Mouse (Mus musculus) frontal cortex, adult (tissue): ENCODE measurements around the gene Nrxn3.

ENCODE experiments used
- ATAC-seq: cut with Nextera tagmentation; 2 replicates; pipeline ENCODE4 v1.9.2; 2017; ENCODE audit warnings: mild to moderate bottlenecking, moderate library complexity, mixed read lengths; ENCODE audit not compliant: low TSS enrichment

The Nrxn3 gene

DNA sequence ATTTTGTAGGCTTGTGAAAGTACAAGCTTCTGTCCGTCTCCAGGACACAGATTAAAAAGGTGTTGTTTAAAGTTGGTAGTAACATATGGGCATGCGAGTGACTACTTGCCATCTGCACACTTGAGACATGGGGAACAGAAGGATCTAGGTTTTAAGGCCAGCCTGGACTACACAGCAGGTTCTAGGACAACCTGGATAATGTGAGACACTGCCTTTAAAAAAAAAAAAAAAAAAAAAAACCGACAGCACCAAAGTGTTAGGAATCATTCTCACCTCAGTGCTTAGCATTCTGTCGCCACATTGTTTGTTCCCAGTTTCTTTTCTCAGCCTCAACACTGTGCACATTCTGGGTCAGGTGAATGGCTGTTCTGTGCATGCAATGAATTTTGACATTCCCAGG lies 985.2 kb downstream of the Nrxn3 start:
- ATAC-seq = 0 out of 2 replicates have a peak, but pooled peaks have one; percentile 25

DNA sequence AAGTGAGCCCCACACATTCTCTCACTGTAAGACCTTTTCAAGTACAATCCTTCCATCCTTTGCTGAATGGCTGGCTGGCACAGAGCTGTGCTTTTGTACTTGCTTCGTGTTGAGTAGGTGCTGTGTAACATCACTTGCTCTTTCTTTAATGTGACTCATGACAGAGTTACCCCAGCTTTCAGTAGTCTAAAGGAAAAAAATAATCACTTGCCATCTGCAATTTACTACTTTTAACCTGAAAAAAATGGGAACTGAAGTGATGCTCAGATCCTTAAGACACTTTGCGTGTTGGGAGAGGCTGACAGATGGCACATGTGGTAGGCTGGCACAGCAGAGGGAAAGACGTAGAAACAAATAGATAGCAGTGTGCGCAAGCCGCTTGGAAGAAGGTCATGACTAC lies 987.8 kb downstream of the Nrxn3 start:
- peak; percentile 93 for ATAC-seq

DNA sequence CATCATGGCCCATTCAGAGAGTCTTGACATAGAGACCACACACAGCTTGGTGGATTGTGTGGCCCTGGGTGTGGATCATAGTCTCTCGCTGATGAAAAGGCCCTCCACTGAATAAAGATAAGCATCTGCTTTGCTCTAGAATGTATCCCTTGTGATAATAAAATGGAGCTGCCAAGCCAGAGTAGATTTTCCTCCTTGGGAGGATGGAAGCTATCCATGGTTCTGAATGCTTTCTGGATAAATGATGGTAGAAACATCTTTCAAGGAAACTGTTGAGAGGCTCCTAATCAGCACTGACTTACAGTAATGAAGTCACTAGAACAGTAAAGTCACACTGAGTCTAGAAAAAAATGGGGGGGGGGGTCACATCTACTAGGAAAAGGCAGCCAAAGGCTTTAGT lies 989.1 kb downstream of the Nrxn3 start:
- no peak for ATAC-seq

DNA sequence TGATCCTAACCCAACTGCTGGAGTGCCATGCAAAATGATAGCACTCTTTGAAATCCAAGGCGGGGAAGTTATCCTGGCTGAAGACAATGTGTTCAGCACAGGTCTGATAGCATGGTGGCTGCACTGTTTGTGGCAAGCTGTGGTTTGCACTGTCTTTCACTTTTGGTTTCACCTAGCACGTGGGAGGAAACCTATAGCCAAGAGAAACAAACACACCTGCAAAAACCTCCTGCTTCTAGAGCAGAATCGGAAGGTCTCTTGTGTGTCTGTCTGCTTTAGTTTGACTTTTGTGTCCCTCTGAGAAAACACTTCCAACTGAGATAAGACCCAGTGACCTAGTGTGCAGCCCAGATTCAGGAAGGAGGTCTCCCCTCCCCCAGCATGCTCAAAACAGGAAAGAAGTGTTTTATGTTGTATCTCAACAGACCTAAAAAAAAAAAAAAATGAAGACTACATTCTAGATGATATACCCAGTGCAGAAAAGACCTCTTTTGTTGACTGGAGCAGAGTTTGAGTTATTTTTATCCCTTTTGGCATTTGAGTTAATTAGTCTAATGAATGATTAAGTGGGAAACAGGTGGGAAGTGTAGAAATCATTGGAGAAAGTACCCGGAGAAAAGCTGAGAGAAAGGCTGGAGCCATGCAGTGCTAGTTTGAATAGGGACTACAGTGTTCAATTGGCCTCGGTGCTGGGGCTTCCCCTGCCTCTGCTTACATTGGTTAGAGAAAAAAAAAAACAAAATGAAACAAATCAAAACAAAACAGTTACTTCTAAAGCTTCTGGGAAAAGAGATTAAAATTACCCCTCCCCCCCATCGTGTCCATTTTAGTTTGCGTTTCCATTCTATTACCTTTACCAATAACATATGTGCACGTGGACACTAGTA lies 996.8 kb downstream of the Nrxn3 start:
- ATAC-seq = no peak

DNA sequence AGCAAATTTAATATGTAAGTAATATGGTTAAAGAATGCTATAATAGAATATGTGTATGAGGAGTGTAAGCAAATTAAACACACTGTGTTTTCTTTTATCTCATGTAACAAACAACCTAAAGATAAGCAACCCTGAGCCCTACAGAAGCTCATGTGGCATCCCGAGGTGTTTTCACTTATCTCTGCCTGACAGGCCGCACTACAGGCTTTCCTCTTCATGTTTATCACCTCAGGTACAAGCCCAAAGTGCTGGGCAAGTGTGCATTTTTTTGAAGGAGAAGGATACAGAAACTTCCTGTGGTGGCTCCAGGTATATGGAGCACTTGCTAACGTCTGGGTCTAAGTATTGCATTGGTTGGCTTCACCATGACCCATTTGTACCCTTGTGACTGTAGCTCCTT lies 998.3 kb downstream of the Nrxn3 start:
- ATAC-seq = no peak

DNA sequence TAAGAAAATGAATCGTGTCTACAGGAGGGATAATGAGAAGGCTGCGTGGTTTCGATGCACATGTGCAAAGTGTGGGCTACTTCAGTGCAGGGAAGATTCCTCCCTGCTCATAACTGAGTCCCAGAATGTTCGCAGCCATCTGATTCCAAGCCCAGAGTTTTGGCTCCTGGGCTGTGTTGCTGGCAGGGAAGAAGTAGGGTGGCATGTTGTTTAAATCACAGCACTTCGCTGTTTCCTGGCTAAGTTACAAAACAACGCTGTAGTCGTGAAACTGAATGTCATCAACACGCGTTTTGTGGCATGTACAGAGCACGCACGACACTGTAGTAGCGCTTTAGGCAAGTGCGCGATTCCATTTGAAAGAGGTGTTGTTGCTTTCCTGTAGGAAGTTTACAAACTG lies 999.8 kb downstream of the Nrxn3 start:
- peak; percentile 87 for ATAC-seq

DNA sequence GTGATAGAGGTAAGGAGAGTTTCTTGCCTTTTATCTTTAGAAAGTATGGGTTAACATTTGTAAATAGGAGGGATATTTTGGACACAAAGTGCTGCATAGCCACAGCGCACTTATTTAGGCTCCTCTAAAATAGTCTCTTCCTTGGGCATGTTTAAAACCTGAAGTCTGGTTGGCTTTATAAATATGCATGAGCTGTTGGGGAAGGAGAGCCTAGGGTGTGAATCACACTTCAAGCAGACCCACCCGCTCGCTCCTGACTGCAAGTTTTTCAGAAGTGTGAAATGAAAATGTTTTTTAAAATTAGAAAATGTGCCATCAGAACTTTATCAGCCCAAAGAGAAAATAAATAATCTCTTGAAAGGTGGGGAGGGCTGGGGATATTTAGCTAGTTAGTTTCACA lies 1001.4 kb downstream of the Nrxn3 start:
- ATAC-seq = peak; percentile 97

DNA sequence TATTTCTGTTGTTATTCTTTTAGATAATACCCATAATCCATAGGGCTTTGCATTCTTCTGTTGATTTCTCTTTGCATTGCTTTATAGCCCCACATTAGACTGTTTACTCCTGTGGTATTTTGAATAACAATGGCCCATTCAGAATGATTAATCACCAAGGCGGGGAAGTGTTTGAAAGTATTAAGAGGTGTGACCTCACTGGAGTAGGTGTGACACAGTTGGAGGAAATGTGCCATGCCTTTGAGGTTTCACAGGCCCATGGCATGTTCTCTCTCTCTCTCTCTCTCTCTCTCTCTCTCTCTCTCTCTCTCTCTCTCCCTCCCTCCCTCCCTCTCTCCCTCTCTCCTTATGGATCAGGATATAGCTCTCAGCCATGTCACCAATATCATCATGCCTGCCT lies 1019.6 kb downstream of the Nrxn3 start:
- no peak for ATAC-seq

DNA sequence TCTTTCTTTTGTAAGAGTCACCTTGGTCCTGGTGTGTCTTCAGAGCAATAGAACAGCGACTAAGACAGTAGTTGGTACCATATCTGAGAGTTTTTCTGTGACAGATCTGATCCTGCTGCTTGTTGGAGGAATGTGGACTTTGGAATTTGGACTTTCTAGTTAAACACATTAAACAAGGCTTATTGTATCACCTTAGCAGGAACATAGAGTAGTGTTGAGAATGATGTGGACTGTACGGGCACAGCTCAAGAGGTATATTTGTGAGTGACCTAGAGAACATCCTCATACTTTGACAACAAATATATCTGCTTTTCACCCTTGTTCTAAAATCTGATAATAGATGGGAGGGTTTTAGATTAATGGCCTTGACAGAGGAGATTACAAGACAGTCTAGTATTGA lies 1020.1 kb downstream of the Nrxn3 start:
- ATAC-seq = no peak

DNA sequence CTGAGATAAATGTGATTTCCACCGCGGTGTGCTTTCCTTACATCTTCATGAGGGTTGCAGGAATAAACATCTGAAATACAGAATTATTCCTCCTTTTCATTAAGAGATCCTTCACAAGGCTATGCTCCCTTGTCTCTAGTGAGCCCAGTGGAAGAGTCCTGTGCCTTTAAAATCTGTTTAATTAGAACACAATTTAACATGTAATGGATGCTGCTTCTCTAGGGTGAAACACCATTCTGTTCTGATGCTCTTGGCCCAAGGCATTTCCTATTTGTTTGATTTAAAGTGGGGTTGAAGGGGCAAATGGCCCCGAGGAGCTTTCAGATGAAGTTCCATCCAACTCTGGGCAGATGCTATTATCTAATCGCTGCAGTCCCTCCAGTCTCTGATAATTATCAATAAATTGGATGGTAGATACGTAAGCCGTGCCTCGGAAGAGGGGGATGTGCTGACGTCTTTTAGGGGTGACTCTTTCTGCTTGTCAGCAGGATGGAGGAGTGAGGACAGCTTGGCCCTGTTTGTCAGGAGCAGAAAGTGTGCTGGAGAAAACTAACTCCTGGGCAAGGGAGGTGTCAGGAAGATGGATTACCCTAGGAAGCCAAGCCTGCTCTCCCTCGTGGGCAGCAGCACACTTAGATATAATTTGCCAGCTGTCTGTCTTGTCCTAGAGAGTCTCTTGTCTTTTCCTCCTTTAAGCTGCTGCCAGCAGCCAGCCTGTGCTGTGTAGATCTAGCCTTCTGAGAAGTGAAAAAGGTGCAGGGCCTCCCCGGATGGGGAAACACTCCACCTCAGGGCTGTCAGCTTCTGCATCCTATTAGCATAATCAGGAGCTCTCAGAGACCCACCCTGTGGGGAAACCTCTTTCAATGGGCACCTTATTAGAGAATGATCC lies 1041.8 kb downstream of the Nrxn3 start:
- ATAC-seq = peak; percentile 67

DNA sequence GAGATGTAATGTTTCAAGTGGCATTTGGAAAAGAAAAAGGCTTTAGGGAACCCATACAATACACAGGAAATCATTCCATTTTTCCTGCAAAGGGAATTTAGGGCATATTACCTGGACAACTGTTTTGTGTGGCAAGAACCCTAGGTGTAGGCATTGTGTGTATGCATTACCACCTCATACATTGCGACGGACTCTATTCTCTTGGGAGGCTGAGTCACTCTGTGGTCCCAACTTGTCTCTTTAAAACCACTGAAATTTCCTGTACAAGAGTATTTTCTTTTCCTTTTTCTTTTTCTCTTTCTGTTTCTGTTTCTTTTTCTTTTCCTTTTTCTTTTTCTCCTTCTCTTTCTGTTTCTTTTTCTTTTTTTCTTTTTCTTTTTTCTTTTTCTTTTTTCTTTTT lies 1042.5 kb downstream of the Nrxn3 start:
- ATAC-seq = no peak

DNA sequence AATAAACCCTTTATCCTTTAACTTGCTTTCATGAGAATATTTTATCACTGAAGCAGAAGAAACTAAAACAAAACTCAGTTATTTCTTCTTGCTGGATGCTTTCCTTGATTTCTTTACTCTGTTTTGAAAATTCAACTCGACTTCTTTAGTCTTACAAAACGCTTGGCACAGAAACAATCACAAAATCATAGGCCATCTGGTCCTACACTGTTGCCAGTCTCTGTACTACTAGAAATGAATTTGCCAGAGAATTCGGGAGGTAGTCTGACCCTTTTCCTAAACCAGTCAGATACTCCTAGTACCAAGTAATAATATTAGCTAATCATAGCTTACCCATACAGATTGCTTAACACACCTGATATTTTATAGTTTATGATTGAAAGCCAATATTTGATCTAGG lies 1066.1 kb downstream of the Nrxn3 start:
- peak; percentile 64 for ATAC-seq

DNA sequence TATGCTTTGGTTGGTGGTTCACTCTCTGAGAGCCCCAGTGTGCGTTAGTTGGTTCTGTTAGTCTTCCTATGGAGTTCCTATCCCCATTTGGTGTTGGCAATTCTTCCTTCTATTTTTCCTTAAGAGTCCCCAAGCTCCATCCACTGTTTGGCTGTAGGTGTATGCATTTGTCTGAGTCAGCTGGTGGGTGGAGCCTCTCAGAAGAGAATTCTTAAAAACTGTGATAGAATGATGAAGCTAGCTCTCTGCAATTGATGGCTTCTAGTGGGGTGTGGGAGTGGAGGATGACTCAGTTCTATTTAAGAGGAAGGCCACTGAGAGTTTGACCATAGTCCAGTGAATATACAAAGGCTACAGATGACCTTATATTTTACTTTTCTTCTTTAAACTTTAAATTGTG lies 1067.3 kb downstream of the Nrxn3 start:
- peak; percentile 48; the same call in 1 of the 2 replicates for ATAC-seq

DNA sequence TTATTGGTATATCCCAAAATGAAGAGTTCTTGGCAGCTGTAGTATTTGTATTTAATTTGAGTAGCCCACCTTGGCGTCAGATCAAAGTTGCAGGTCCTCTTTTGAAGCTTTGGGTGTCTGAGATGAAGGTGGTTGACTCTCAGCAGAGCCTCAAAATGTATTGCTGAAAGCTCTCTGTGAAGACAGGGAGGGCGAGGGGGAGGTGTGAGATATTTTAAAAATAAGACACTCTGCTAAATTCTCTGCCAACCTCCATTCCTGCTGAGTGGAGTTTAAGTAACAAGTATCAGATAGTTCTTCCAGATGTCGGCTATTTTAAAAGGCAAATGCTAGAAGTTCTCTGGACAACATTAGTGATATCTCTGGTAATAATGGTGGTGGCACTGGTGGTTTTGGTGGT lies 1069.2 kb downstream of the Nrxn3 start:
- ATAC-seq = peak; percentile 77

DNA sequence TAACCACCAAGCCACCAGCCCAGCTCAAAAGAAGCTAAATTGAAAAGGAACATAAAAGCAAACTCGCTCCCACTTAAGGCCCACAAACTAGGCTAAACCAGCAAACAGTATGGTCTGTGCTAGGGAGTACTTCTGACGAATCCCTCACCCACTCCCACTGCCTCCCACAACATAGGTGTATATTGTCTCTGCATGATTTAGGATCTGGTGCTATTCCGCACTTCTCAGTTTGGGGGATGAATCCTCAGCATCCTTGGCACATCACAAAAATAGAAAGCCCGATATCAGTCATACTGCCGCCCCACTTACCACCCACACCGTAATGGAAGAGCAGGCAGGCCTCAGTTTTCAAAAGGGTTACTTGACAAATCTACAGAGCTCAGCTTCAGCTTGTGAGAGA lies 1072.1 kb downstream of the Nrxn3 start:
- peak; percentile 54 for ATAC-seq

DNA sequence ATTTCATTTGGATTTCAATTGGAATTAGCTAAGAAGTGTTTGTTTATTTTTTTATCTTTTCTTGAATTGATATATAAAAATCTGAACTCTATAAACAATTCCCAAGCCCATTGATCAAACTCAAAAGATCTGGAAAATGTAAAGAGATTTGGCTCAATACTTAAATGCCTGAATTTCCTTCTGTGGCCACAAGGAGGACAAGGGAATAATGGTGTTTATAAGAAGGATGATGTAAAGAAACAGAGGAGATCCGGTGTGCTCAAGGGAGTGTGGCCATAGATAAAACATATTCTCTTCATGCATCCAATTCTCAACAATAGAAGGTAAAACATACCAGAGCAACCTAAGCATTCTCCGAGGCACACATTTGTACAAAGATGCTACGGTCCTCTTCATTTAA lies 1085.5 kb downstream of the Nrxn3 start:
- no peak for ATAC-seq

DNA sequence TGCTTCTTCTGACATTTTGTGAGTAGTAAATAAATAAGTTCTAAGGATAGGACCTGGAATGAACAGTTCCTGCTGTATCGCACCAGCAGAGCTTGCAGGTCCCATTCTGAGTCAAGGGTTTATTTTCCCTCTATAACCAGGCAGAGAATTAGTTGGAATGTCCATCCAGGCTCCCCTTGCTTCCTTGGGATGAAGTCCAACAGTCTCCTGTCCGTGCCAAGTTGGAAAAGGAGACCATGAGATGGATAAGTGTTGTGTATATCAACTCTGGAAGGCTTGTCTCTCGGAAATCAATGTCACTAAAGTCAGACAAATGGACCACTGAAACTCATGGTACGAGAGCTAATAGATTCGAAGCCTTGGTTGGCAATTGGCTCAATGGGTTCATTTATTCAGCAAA lies 1087.5 kb downstream of the Nrxn3 start:
- ATAC-seq = no peak

DNA sequence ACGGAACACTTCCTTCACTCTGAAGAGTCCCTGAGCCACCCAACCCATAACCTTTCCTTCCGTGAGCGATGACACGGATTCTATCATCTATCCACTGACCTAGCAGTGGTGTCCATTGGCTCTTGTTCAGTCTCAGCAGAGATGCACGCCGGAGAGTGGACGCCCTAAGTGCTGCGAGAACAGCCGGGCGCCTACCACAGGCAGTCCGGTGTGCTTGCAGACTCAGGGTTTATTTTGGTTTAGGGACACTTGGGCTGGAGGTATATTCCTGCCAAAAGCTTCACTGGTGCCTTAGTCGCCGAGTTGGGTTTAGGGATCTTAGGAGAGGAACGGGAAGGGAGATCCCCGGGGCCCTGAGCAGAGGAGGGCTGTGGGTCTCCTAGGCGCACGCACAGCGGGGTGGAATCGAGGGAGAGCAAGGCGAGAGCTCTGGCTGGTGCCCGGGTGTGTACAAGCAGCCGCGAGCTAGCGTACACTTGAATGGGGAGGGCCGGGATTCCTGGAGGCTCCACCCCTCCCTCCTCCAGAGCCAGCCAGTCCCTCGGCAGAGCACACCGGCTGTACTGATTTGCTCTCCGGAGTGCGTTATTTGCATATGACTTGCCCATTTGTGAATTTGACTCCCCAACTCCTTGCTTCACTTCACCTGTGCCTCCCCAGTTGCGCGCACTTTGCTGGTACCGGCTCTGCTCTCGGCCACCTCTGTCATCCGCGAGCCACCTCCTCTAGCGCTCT lies 1089.3 kb downstream of the Nrxn3 start:
- ATAC-seq = peak; percentile 94

DNA sequence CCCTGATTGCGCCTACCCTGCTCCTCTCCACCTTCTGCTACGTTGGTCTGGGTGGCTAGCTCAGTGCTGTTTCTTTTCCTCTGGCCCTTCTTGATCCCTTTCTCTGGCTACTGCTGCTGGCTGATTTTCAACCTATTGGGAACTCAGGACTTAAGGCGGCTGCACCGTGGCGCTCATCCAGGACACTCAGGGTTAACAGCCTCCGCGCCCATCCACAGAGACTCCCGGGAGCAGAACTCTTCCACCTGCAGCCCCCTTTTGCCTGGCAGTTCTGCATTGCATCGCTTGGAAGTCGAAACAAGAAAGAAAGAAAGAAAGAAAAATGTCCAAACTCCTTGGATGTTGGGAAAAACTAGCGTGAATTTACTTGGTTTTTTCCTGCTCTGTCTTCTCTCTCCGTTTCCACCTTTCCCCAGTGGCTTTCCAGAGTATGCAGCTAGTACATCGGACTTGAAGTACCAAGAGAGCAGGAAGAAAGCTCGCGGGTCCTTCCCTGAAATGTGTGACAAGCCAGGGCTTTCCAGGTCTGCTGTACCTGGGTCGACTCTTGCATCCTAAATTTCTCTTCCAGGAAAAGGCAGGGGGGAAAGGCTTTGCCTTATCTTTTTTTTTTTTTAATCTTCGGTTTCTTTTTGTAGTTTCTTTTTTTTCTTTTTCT lies 1090.0 kb downstream of the Nrxn3 start:
- peak; percentile 19 for ATAC-seq

DNA sequence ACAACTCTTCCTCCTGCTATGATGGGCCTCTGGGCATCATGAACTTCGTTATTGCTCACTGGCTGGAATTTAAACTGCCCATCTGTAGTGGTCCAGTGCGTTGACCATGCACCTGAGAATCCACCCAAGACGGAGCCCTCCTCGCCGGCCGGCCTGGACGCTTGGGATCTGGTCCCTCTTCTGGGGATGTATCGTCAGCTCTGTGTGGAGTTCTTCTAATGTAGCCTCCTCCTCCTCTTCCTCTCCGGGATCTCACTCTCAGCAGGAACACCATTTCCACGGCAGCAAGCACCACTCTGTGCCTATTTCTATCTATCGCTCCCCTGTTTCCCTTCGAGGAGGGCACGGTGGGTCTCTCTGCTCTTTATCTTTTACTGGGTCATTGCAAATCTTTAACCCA lies 1090.6 kb downstream of the Nrxn3 start:
- no peak for ATAC-seq

DNA sequence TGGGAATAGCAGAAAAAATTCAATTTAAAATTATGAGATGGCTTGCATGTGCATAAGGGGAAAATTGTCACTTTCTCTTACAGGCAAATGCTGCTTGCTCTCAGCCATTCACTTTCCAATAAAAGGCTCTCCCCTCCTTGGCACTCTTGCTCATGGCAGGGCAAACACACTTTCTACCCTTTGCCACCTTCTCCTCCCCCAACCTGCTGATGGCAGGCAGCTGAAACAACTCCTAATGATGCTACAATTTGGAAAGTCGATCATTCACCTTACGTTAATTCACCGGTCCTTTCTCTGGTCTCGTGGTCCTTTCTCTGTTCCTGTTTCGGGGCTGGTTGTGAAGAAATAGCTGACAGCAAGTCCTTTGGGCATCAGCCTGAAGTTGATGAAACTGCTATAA lies 1091.0 kb downstream of the Nrxn3 start:
- no peak for ATAC-seq

DNA sequence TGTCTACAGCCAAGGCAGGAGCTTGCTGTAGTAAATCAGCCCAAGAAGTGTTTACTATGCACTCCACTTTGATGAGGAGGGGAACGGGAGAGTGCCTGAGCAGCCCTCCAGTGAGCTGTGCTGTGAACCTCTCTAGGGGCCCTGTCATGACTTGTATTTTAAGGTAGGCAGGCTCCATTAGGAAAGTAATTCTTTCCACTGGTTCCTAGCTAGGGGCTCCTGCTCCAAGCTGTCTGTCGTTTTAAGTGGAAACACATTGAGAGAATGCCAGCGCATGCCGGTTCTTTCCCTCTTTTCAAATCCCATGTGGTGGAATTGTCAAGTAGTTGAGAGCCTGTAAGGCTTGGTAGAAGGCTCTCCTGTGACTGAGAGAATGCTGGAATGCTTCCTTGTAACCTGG lies 1091.9 kb downstream of the Nrxn3 start:
- ATAC-seq = no peak
